Mouse (Mus musculus): ENCODE measurements around the gene Ube3c.

Ube3c gene

GRCm38 (mm10) chr5:29665391-29665790, 96.3 kb downstream of the Ube3c start:
- in situ Hi-C loops (cut with MboI, MseI), result no loop called here

DNA sequence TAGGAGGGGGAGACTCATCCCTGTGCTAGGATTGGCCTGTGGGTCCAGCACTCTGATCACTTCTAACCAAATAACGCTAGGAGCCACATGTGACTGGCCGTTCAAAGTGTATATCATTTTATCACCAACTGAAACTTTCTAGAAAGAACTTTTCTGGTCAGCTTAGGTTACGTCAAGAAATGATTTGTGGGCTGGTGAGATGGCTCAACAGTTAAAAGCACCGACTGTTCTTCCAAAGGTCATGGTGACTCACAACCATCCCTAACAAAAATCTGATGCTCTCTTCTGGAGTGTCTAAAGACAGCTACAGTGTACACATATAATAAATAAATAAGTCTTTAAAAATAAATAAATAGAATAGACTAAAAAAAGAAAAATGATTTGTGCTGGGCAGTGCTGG, 103.5 kb downstream of the Ube3c start:
- in situ Hi-C loops (cut with MboI, MseI), result no loop called here

DNA sequence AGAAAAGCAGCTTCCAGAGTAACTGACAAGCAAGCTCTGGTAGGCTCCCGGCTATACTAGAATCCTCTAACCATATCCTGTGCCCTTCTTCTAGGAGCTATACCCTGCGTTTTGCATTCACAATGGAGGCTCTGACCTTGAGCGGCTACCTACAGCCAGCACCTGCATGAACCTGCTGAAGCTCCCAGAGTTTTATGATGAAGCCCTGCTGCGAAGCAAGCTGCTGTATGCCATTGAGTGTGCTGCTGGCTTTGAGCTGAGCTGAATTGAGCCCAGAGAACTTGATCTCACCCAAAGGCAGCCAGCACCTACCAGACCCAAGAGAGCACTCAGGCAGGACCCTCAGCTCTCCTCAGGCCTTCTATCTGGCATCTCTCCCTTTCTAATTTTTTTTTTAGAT, 105.3 kb downstream of the Ube3c start:
- in situ Hi-C loops (cut with MboI, MseI), result no loop called here

DNA sequence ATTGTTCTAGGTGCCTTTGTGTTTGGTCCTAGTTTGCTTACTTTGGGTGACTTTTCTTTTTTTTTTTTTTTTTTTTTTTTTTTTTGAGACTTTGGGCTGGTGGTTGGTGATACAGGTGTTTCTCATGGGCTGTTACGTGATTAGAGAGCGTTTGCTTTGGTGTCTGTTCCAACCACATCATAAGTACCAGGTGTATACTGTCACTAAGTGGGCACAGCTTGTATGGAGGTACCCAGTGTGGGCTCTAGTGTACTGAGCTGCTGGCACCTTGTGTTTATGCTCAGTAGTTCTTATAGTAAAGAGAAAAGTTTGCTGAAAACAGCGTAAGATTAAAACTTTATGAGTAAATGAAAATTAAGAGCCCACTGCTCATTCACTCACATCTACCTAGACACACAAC, 107.4 kb downstream of the Ube3c start:
- in situ Hi-C loops (cut with MboI, MseI), result no loop called here

DNA sequence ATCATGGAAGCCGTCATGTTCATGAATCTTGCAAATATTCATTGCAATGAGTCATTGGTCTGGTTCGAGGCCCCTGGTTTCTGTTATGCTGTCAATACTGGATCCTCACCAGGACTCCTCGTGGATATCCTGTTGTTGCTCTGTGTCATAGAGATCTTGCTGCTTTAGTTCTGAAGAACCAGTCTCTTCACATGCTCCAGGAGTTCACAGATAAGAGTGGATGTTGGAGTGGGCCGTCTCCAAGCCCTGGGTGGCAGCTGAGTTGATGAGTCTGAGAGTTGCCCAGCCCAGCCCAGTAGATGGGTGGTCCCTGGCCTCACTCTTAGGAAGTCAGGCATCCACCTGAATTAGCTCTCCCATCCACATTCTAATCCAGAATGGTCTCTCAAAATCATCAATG, 116.0 kb downstream of the Ube3c start:
- in situ Hi-C loops (cut with MboI, MseI), result loop anchor here (5.0 kb wide), 3 partner anchors 123 to 298 kb away; no protein-coding TSS in a partner anchor

GRCm38 (mm10) chr5:29687671-29688070, 118.6 kb downstream of the Ube3c start:
- in situ Hi-C loops (cut with MboI, MseI), result loop anchor here (5.0 kb wide), 3 partner anchors 125 to 300 kb away; no protein-coding TSS in a partner anchor

DNA sequence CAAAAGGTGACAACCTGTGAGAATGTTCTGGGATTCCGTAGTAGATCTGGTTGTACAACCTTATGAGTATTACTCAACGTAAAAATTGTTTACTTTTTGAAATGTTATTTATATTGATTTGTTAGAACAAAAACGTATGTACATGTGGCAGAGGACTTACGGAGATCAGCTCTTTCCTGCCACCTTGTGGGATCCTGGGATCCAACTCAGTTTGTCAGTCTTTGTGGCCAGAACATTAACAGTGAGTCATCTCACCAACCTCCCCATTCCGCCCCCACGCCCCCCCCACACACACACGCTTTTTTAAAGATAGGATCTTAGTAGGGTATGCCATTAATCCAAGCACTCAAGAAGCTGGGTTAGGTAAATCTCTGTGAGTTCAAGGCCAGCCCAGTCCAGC, 119.3 kb downstream of the Ube3c start:
- in situ Hi-C loops (cut with MboI, MseI), result loop anchor here (5.0 kb wide), 3 partner anchors 126 to 301 kb away; no protein-coding TSS in a partner anchor

DNA sequence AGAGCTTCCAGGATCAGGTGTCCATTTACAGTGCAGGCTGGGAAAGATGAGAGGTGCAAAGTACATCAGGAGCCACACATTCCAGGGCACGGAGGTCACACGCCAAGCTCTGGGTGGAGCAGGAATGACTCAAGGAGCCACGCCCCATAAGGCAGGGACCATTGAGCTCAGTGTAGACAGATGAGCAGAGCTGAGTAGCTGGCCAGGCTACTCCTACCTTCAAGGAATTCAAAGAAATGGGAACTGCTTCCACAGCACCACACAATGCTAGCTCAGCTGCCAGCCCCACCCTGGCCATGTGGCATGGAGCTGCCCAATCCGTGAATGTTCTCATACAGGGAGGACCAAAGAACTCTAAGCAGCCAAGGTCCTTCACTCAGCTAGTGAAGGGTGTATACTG, 129.5 kb downstream of the Ube3c start:
- in situ Hi-C loops (cut with MboI, MseI), result no loop called here

DNA sequence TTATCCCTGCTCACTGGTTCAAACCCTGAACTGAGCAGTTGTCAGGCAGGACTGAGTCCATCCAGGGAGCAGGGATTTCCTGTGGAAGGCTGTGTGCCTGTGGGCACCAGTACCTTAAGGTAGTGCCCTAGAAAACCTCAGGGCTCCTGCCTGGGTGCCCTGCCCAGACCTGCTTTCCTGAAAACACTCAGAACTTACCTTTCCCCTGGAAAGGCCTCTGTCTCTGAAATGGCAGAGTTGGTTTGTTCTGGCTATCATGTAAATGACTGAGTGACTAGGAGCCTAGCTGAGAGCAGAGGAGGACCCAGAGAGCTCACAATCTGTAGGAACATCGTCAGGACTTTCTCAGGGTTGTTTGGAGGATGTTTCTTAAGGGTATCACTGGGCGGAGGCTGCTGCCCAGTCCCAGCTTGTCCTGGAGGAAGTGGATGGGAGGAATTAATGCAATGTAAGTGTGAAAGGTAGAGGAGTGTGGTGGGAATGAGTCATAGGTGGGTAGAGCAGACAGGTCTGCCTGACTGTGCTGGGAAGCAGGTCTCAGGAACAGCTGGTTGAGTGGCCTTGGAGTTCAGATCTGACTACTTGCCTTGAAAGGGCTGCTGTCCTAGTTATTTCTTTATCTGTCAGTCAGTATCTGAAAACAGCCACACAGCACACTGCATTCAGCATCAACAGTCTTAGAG, 130.6 kb downstream of the Ube3c start:
- in situ Hi-C loops (cut with MboI, MseI), result no loop called here

- in situ Hi-C loops (cut with MboI, MseI), result no loop called here
These were observed 138.2 kb downstream of the Ube3c start for GRCm38 (mm10) chr5:29707241-29707640.

GRCm38 (mm10) chr5:29708258-29708657, 139.2 kb downstream of the Ube3c start:
- in situ Hi-C loops (cut with MboI, MseI), result no loop called here

- in situ Hi-C loops (cut with MboI, MseI), result no loop called here
These were observed 142.6 kb downstream of the Ube3c start for GRCm38 (mm10) chr5:29711631-29712030.

DNA sequence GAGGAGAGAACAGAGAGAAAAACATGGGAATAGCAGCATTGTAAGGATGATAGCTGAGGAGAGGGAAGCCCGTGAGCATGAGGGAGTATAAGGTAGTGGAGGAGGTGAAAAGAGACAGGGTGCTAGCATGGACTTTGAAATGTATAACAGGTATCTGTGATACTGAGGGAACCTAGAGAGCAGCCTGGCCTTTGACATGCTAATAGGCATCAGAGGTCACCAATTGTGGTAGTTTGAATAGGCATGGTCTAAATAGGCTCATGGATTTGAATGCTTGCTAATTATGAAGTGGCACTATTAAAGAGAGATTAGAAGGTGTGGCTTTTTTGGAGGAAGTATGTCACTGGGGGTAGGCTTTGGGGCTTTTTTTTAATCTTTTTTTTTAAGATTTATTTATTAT, 143.9 kb downstream of the Ube3c start:
- in situ Hi-C loops (cut with MboI, MseI), result no loop called here

DNA sequence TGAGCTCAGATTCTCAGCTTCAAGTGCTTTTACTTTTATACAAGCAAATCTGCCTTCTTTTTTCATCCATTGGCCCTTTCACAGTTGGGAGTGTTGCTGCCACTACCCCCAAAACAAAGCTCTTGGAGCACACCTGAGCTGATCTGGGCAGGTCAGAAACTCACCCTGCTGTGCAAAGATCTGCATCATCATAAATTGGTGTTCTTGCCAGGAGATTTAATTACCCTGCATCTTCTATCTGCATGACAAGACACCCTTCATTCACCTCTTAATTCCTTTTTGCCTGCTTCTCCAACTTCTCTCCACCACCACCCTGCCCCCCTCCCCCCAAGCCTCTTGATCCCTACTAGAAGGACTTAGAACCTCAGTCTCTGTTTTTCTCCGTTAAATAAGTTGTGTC, 152.1 kb downstream of the Ube3c start:
- in situ Hi-C loops (cut with MboI, MseI), result no loop called here

DNA sequence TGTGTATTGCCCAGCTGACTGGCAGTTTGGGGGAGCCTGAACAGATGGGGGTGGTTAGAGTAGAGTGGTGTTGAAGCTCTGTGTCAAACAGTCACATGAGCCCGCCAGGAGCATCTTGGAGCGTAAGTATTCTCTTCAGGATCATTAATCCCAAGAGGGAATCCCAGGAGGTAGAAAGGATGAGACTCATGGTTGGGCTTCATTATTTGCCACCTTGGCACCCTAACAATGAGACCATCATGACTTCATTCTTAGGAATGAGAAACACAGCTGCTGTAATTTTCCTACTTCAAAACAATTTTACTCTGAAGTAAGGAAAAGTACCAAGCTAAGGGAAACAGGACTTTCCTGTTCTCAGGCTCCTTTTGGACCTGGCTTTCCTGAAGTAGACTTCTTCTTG, 156.3 kb downstream of the Ube3c start:
- in situ Hi-C loops (cut with MboI, MseI), result no loop called here

Data from T-helper 17 cell (primary cell).